Mouse (Mus musculus): ENCODE measurements around the gene Olfr1086. TPM values are rescaled to one million over a fixed set of nuclear protein-coding genes. Genes with fewer than 3 reads are reported as not detected.
"Not testable (repeated sequence)": the region's sequence is repeated elsewhere in the genome, so short reads cannot be mapped to it uniquely, and the experiment has no call there.

Olfr1086 gene
- polyA plus RNA-seq (2015; fragmentation: Nextera tagmentation; extraction: Ambion mirVana): not detected in 2 replicates

GRCm38 (mm10) chr2:86679992-86680391, at the start of gene Olfr1086:
Gene Olfr1086 (minus strand): TSS chr2:86680092.
- Histone ChIP-seq H3K27ac (replicated peaks) (no peak within 1 kb of the TSS), H3K9ac (no peak within 1 kb of the TSS), H3K36me3 (no peaks in the 10 kb centered on the region), H3K27me3 (no peaks in the 10 kb centered on the region), H3K9me3 (no peaks in the 10 kb centered on the region), H3K4me3 (no peak within 1 kb of the TSS), H3K4me2 (no peak within 1 kb of the TSS), H3K4me1 (replicated peaks) (no peaks in the 10 kb centered on the region)
- 80% methylated on average over 2 of the region's 2 CpGs for WGBS
- no peak for ATAC-seq (ENCODE audit: low read depth)

DNA sequence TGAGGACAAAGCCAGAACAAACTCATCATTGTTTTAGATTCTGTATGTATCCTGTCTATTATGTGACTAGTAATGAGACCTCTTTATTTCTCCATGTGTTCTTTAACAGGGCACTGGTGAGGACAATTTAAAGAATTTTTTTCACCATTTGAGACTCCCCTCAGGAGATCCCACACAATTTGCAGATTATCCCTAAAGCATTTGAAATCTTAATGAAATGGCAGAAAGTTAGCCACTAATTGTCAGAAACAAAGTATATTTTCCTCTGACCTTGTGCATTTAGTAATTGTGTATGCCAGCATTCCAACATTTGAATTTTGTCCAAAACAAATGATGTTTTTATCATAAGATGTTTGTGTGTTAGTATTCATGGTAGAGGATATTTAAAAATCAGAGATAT, 18.4 kb upstream of the Olfr1086 start, which contains the start of gene Olfr1087:
Olfr1087 (minus strand) TSS at position 101 of the 400 bp plus-strand sequence.
- H3K27me3 ChIP-seq: no peaks in the 10 kb centered on the region
- no peak within 1 kb of the TSS for H3K9ac ChIP-seq
- no peak for ATAC-seq (ENCODE audit: low read depth)
- no peak within 1 kb of the TSS for H3K4me3 ChIP-seq
- no peaks in the 10 kb centered on the region for H3K9me3 ChIP-seq
- H3K27ac ChIP-seq (replicated peaks): no peak within 1 kb of the TSS
- no peaks in the 10 kb centered on the region for H3K4me1 ChIP-seq (replicated peaks)
- no peak within 1 kb of the TSS for H3K4me2 ChIP-seq
- no peaks in the 10 kb centered on the region for H3K36me3 ChIP-seq

GRCm38 (mm10) chr2:86661919-86662318, 18.0 kb downstream of the Olfr1086 start, which contains the start of gene Olfr1085:
Gene Olfr1085 (minus strand): TSS chr2:86662019.
- Histone ChIP-seq H3K4me3 (no peak within 1 kb of the TSS), H3K27me3 (no peaks in the 10 kb centered on the region), H3K4me1 (replicated peaks) (no peaks in the 10 kb centered on the region), H3K4me2 (no peak within 1 kb of the TSS), H3K9ac (no peak within 1 kb of the TSS), H3K27ac (replicated peaks) (no peak within 1 kb of the TSS), H3K9me3 (no peaks in the 10 kb centered on the region), H3K36me3 (no peaks in the 10 kb centered on the region)
- no peak for ATAC-seq (ENCODE audit: low read depth)
- WGBS: 38% methylated on average over 1 of the region's 1 CpGs

- 89% methylated on average over 1 of the region's 1 CpGs for WGBS
Measured at GRCm38 (mm10) chr2:86639625-86640024, 40.3 kb downstream of the Olfr1086 start, which contains the start of gene Olfr1084. Gene Olfr1084 (minus strand): TSS chr2:86639725.

More at GRCm38 (mm10) chr2:86639625-86640024, 40.3 kb downstream of the Olfr1086 start, which contains the start of gene Olfr1084:
- H3K4me1 ChIP-seq (replicated peaks); H3K27ac ChIP-seq (replicated peaks); H3K36me3 ChIP-seq; H3K9ac ChIP-seq; H3K9me3 ChIP-seq; H3K4me3 ChIP-seq; ATAC-seq (ENCODE audit: low read depth); H3K4me2 ChIP-seq; H3K27me3 ChIP-seq: not testable (repeated sequence)

Other genes starting within 250 kb of the Olfr1086 start
- not detected in 2 replicates for gene Olfr1065, start 229.5 kb downstream of the Olfr1086 start, polyA plus RNA-seq (2015; fragmentation: Nextera tagmentation; extraction: Ambion mirVana)
- gene Olfr1066, start 223.8 kb downstream of the Olfr1086 start, polyA plus RNA-seq (2015; fragmentation: Nextera tagmentation; extraction: Ambion mirVana): not detected in 2 replicates
- not detected in 2 replicates for gene Olfr228, start 192.7 kb downstream of the Olfr1086 start, polyA plus RNA-seq (2015; fragmentation: Nextera tagmentation; extraction: Ambion mirVana)
- not detected in 2 replicates for gene Olfr1076, start 171.6 kb downstream of the Olfr1086 start, polyA plus RNA-seq (2015; fragmentation: Nextera tagmentation; extraction: Ambion mirVana)
- gene Olfr1079, start 137.6 kb downstream of the Olfr1086 start, polyA plus RNA-seq (2015; fragmentation: Nextera tagmentation; extraction: Ambion mirVana): not detected in 2 replicates
- gene Olfr1080, start 121.9 kb downstream of the Olfr1086 start, polyA plus RNA-seq (2015; fragmentation: Nextera tagmentation; extraction: Ambion mirVana): not detected in 2 replicates
- not detected in 2 replicates for gene Olfr1082, start 81.1 kb downstream of the Olfr1086 start, polyA plus RNA-seq (2015; fragmentation: Nextera tagmentation; extraction: Ambion mirVana)
- gene Olfr1084, start 40.4 kb downstream of the Olfr1086 start, polyA plus RNA-seq (2015; fragmentation: Nextera tagmentation; extraction: Ambion mirVana): not detected in 2 replicates
- gene Olfr1085, start 18.1 kb downstream of the Olfr1086 start, polyA plus RNA-seq (2015; fragmentation: Nextera tagmentation; extraction: Ambion mirVana): not detected in 2 replicates
- gene Olfr1087, start 18.3 kb upstream of the Olfr1086 start, polyA plus RNA-seq (2015; fragmentation: Nextera tagmentation; extraction: Ambion mirVana): not detected in 2 replicates
- gene Olfr1089, start 53.6 kb upstream of the Olfr1086 start, polyA plus RNA-seq (2015; fragmentation: Nextera tagmentation; extraction: Ambion mirVana): not detected in 2 replicates
- gene Olfr1090, start 78.9 kb upstream of the Olfr1086 start, polyA plus RNA-seq (2015; fragmentation: Nextera tagmentation; extraction: Ambion mirVana): not detected in 2 replicates
- gene Olfr1093, start 102.4 kb upstream of the Olfr1086 start, polyA plus RNA-seq (2015; fragmentation: Nextera tagmentation; extraction: Ambion mirVana): not detected in 2 replicates
- not detected in 2 replicates for gene Olfr141, start 129.9 kb upstream of the Olfr1086 start, polyA plus RNA-seq (2015; fragmentation: Nextera tagmentation; extraction: Ambion mirVana)
- gene Olfr1094, start 144.6 kb upstream of the Olfr1086 start, polyA plus RNA-seq (2015; fragmentation: Nextera tagmentation; extraction: Ambion mirVana): not detected in 2 replicates
- gene Olfr1095, start 171.6 kb upstream of the Olfr1086 start, polyA plus RNA-seq (2015; fragmentation: Nextera tagmentation; extraction: Ambion mirVana): not detected in 2 replicates
- gene Gm13723, start 194.7 kb upstream of the Olfr1086 start, polyA plus RNA-seq (2015; fragmentation: Nextera tagmentation; extraction: Ambion mirVana): not detected in 2 replicates
- gene Olfr1097, start 212.1 kb upstream of the Olfr1086 start, polyA plus RNA-seq (2015; fragmentation: Nextera tagmentation; extraction: Ambion mirVana): not detected in 2 replicates
- gene Olfr1098, start 244.5 kb upstream of the Olfr1086 start, polyA plus RNA-seq (2015; fragmentation: Nextera tagmentation; extraction: Ambion mirVana): not detected in 2 replicates